Mouse (Mus musculus): ENCODE measurements around the gene Osbpl9. TPM values are rescaled to one million over a fixed set of nuclear protein-coding genes. Genes with fewer than 3 reads are reported as not detected.

The Osbpl9 gene
- polyA plus RNA-seq, 1 experiment from 2014 or later: 83.1 TPM

DNA sequence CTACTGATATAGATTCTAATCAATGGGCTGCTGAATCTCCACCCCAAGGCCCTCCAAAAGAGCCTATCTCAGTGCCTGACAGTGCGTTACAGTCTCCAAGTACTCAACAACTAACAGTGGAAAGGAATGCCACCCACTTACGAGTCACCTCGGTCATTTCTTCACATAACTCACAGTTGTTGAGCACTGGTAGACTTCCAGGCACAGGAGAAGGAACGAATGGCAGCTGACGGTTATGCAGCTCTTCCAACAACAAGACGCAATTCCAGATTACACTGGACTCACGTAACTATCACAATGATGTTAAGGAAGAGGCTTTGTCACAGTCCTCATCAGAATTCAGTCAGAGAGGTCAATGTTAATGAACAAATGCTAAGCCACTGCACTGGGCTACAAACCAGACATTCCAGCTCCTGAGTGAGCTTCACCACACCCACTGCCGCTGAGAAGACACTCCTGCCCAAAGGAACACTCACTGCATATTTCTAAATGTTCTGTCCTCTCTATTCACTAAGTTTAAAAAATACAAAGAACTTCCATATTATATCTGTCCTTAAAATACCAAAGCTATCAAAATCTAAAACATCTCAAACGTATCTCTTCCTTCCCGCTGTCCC lies 70.7 kb downstream of the Osbpl9 start:
- Histone ChIP-seq H3K36me3 (ENCODE audit: control insufficient read depth, insufficient read depth, low read length) (no peaks in the 10 kb centered on the region), H3K9ac (ENCODE audit: low read length) (no peak overlapping the region), H3K27me3 (ENCODE audit: control insufficient read depth, insufficient read depth, low read length) (no peaks in the 10 kb centered on the region), H3K9me3 (ENCODE audit: control insufficient read depth, low read length) (no peaks in the 10 kb centered on the region), H3K4me2 (ENCODE audit: low read depth) (no peak overlapping the region), H3K4me1 (ENCODE audit: control insufficient read depth, insufficient read depth, low read length) (no peaks in the 10 kb centered on the region), H3K27ac (ENCODE audit: low read depth, low read length) (no peak overlapping the region), H3K4me3 (ENCODE audit: low read depth, low read length) (no peak overlapping the region)
- 92% methylated on average over 10 of the region's 10 CpGs for WGBS
- no peak for DNase-seq (ENCODE audit: low spot score)
- no peak for ATAC-seq (ENCODE audit: insufficient read depth, low FRiP score, low TSS enrichment)

DNA sequence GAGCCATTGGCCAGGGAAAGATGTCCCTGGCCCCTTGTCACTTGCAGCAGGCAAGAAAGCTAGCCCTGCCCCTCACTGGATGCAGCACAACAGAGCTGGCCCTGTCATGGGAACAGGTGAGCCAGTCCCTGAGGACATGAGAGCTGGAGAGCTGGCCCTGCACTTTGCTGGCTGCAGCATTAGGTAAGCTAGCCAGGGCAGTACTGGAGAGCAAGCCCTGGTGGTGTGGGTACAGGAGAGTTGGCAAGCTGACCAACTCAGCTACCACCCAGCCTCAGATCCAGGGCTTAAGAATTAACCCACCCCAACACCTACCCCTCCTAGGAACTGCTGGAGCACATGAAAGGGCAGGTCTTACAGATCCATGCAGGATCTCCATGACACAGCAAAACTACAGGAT lies 73.1 kb downstream of the Osbpl9 start:
- DNase-seq (ENCODE audit: low spot score) (no peak), ATAC-seq (ENCODE audit: insufficient read depth, low FRiP score, low TSS enrichment) (no peak)
- Histone ChIP-seq H3K4me1 (ENCODE audit: control insufficient read depth, insufficient read depth, low read length) (no peaks in the 10 kb centered on the region), H3K27ac (ENCODE audit: low read depth, low read length) (no peak overlapping the region), H3K9ac (ENCODE audit: low read length) (no peak overlapping the region), H3K27me3 (ENCODE audit: control insufficient read depth, insufficient read depth, low read length) (no peaks in the 10 kb centered on the region), H3K36me3 (ENCODE audit: control insufficient read depth, insufficient read depth, low read length) (no peaks in the 10 kb centered on the region), H3K9me3 (ENCODE audit: control insufficient read depth, low read length) (no peaks in the 10 kb centered on the region), H3K4me3 (ENCODE audit: low read depth, low read length) (no peak overlapping the region), H3K4me2 (ENCODE audit: low read depth) (no peak overlapping the region)

DNA sequence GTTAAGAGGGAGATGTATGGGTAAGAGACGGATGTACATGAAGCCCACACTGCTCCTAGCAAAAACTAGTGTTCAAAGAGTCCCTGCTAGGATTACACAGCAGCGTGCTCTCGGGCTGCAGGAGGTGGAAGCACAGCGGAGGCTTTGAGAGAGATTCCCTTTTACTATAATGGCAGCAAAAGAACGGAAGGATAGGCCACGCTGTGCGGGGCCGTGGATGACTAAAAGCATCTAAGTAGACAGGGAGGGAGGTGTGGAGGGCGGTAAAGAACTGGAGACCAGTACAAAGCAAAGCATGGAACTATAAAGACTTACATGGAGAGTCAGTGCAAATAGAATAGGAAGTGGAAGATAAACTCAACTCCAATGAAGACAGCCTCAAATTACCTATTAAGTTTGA lies 74.1 kb downstream of the Osbpl9 start:
- H3K27ac ChIP-seq (ENCODE audit: low read depth, low read length): no peak overlapping the region
- no peak overlapping the region for H3K4me2 ChIP-seq (ENCODE audit: low read depth)
- no peak overlapping the region for H3K4me3 ChIP-seq (ENCODE audit: low read depth, low read length)
- DNase-seq (ENCODE audit: low spot score) (no peak), ATAC-seq (ENCODE audit: insufficient read depth, low FRiP score, low TSS enrichment) (no peak)
- no peaks in the 10 kb centered on the region for H3K4me1 ChIP-seq (ENCODE audit: control insufficient read depth, insufficient read depth, low read length)
- no peak overlapping the region for H3K9ac ChIP-seq (ENCODE audit: low read length)
- H3K9me3 ChIP-seq (ENCODE audit: control insufficient read depth, low read length): no peaks in the 10 kb centered on the region
- H3K27me3 ChIP-seq (ENCODE audit: control insufficient read depth, insufficient read depth, low read length): no peaks in the 10 kb centered on the region
- 87% methylated on average over 9 of the region's 9 CpGs for WGBS
- no peaks in the 10 kb centered on the region for H3K36me3 ChIP-seq (ENCODE audit: control insufficient read depth, insufficient read depth, low read length)

DNA sequence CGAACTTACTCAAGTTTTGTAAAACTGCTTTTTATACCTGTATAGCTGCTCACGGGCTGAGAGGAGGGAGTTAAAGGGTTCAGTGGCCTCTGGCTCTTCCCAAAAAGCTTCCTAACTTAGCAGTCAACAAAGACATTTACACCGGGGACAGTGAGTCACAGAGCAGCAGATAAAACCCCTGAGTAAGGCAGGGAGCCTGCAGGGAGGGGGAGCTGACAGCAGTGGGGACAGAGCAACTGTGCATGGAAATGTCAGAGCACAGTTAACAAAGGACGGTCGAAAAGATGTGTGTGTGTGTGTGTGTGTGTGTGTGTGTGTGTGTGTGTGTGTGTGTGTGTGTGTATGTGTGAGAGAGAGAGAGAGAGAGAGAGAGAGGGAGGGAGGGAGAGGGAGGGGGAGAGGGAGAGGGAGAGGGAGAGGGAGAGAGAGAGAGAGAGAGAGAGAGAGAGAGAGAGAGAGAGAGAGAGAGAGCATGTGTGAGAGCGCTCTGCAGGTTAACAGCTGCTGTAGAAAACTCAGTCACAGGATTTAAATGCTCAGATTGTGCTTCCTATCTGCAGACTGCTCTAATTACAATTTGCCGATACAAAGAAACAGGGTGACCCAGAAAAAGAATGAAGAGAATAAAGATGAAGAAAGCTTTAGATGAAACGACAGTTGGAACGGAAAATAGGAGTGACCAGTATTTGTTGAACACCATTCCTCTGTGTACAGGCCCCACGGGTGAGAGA lies 75.1 kb downstream of the Osbpl9 start:
- no peak overlapping the region for H3K27ac ChIP-seq (ENCODE audit: low read depth, low read length)
- H3K27me3 ChIP-seq (ENCODE audit: control insufficient read depth, insufficient read depth, low read length): no peaks in the 10 kb centered on the region
- WGBS: 69% methylated on average over 10 of the region's 10 CpGs
- no peaks in the 10 kb centered on the region for H3K36me3 ChIP-seq (ENCODE audit: control insufficient read depth, insufficient read depth, low read length)
- H3K9me3 ChIP-seq (ENCODE audit: control insufficient read depth, low read length): no peaks in the 10 kb centered on the region
- H3K9ac ChIP-seq (ENCODE audit: low read length): no peak overlapping the region
- DNase-seq (ENCODE audit: low spot score) (no peak), ATAC-seq (ENCODE audit: insufficient read depth, low FRiP score, low TSS enrichment) (no peak)
- no peak overlapping the region for H3K4me2 ChIP-seq (ENCODE audit: low read depth)
- H3K4me3 ChIP-seq (ENCODE audit: low read depth, low read length): no peak overlapping the region
- H3K4me1 ChIP-seq (ENCODE audit: control insufficient read depth, insufficient read depth, low read length): no peaks in the 10 kb centered on the region

DNA sequence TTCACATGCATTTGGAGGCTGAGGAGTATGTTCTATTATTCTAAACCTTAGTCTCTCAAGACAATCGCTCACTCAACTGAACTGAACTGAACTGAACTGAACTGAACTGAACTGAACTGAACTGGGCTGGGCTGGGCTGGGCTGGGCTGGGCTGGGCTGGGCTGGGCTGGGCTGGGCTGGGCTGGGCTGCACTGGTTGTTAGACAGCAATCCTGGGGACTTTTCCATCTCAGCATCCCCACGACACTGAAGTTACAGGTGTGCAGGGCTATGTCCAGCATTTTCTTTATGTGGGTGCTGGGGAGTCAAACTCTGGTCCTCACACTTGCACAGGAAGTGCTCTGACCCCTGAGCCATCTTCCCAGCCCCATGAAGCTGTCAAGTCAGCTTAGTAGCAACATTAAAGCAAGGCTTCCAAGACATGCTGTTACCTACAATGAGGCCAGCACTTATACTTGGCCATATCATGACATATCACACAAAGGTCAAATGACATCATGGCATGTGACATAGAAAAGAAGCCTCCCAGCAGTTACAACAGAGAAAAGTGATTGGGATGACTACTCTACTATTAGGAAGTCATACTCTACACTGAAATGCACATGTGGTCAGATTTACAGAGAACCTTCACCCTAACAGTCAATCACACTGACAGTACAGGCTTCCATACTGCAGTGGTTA lies 76.2 kb downstream of the Osbpl9 start:
- H3K27ac ChIP-seq (ENCODE audit: low read depth, low read length): no peak overlapping the region
- no peak for DNase-seq (ENCODE audit: low spot score)
- H3K9me3 ChIP-seq (ENCODE audit: control insufficient read depth, low read length): no peaks in the 10 kb centered on the region
- no peak for ATAC-seq (ENCODE audit: insufficient read depth, low FRiP score, low TSS enrichment)
- H3K4me3 ChIP-seq (ENCODE audit: low read depth, low read length): no peak overlapping the region
- no peaks in the 10 kb centered on the region for H3K36me3 ChIP-seq (ENCODE audit: control insufficient read depth, insufficient read depth, low read length)
- WGBS: 84% methylated on average over 2 of the region's 2 CpGs
- no peak overlapping the region for H3K4me2 ChIP-seq (ENCODE audit: low read depth)
- H3K27me3 ChIP-seq (ENCODE audit: control insufficient read depth, insufficient read depth, low read length): no peaks in the 10 kb centered on the region
- no peaks in the 10 kb centered on the region for H3K4me1 ChIP-seq (ENCODE audit: control insufficient read depth, insufficient read depth, low read length)
- no peak overlapping the region for H3K9ac ChIP-seq (ENCODE audit: low read length)

DNA sequence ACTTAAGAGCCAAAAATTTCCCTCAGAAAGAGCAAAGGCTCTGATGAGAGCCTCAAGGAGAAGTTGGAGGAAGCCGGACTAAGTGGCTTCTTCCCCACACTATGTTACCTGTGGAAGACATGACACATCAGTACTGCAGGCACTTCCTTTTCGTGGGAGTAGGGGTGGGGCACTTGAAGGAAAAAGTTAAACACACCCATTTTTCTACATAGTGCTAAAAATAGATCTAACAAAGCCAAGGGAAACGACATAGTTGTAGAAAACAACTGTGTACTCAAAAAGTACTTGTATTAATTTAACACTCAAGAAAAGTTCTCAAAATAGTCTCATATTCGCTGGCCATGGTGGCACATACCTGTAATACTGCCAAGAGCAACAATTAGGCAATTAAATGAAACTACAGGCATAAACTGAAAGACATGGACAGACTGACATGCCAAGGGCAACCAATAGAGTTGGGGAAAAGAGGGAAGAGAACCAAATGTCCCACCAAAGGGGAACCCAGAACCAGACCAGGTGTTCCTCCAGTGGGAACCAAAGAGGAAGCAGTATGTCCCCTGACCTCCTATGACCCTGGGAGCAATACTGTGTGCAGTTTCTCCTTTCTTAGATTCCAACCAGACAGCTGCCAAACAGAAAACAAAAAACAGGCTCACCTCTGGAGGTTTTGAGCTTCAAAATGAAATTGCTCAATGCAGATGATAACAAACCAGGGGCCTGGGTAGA lies 79.1 kb downstream of the Osbpl9 start:
- H3K36me3 ChIP-seq (ENCODE audit: control insufficient read depth, insufficient read depth, low read length): no peaks in the 10 kb centered on the region
- no peaks in the 10 kb centered on the region for H3K9me3 ChIP-seq (ENCODE audit: control insufficient read depth, low read length)
- no peak overlapping the region for H3K27ac ChIP-seq (ENCODE audit: low read depth, low read length)
- no peaks in the 10 kb centered on the region for H3K27me3 ChIP-seq (ENCODE audit: control insufficient read depth, insufficient read depth, low read length)
- no peak overlapping the region for H3K4me3 ChIP-seq (ENCODE audit: low read depth, low read length)
- no peak overlapping the region for H3K4me2 ChIP-seq (ENCODE audit: low read depth)
- H3K4me1 ChIP-seq (ENCODE audit: control insufficient read depth, insufficient read depth, low read length): no peaks in the 10 kb centered on the region
- ATAC-seq (ENCODE audit: insufficient read depth, low FRiP score, low TSS enrichment) (no peak), DNase-seq (ENCODE audit: low spot score) (no peak)
- H3K9ac ChIP-seq (ENCODE audit: low read length): no peak overlapping the region
- WGBS: 82% methylated on average over 4 of the region's 4 CpGs

DNA sequence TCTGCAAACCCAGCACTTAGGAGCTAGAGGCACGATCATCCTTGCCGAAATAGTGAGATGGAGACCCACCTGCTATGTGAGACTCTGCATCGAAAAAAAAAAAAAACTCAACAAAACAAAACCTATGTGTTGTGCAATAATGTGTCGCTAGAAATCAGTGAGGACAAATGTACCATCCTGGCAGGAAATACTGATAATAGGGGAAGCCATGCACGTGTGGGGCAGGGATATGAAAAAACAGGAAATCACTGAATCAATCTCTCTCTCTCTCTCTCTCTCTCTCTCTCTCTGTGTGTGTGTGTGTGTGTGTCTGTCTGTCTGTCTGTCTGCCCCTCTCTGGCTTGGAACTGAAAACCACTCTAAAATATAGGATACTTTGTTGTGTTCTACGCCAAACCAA lies 81.3 kb downstream of the Osbpl9 start:
- Histone ChIP-seq H3K9ac (ENCODE audit: low read length) (no peak overlapping the region), H3K27ac (ENCODE audit: low read depth, low read length) (no peak overlapping the region), H3K9me3 (ENCODE audit: control insufficient read depth, low read length) (no peaks in the 10 kb centered on the region), H3K4me3 (ENCODE audit: low read depth, low read length) (no peak overlapping the region), H3K36me3 (ENCODE audit: control insufficient read depth, insufficient read depth, low read length) (no peaks in the 10 kb centered on the region), H3K27me3 (ENCODE audit: control insufficient read depth, insufficient read depth, low read length) (no peaks in the 10 kb centered on the region), H3K4me1 (ENCODE audit: control insufficient read depth, insufficient read depth, low read length) (no peaks in the 10 kb centered on the region), H3K4me2 (ENCODE audit: low read depth) (no peak overlapping the region)
- WGBS: 86% methylated on average over 6 of the region's 6 CpGs
- no peak for ATAC-seq (ENCODE audit: insufficient read depth, low FRiP score, low TSS enrichment)
- DNase-seq (ENCODE audit: low spot score): no peak

DNA sequence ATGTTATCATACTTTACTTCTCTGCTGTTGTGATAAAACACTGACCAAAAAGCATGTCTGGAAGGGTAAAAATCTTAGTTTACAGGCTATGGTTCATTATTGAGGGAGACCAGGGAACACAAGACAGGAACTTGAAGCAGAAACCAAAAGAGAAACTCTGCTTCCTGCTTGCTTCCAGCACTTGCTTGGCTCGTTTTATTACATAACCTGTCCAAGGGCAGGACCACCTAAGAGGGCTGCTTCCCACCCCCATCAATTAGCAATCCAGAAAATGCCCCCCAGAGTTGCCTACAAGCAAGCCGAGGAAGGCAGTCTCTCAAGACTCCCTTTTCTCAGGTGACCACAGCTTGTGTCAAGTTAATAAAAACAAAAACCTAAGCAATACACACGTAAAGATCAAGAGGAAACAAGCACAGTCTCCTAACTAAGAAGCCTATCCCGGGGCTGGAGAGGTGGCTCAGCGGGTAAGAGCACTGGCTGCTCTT lies 82.4 kb downstream of the Osbpl9 start:
- no peaks in the 10 kb centered on the region for H3K9me3 ChIP-seq (ENCODE audit: control insufficient read depth, low read length)
- H3K27ac ChIP-seq (ENCODE audit: low read depth, low read length): no peak overlapping the region
- no peak for ATAC-seq (ENCODE audit: insufficient read depth, low FRiP score, low TSS enrichment)
- H3K9ac ChIP-seq (ENCODE audit: low read length): no peak overlapping the region
- WGBS: 87% methylated on average over 5 of the region's 5 CpGs
- DNase-seq (ENCODE audit: low spot score): no peak
- no peaks in the 10 kb centered on the region for H3K4me1 ChIP-seq (ENCODE audit: control insufficient read depth, insufficient read depth, low read length)
- H3K4me3 ChIP-seq (ENCODE audit: low read depth, low read length): no peak overlapping the region
- no peak overlapping the region for H3K4me2 ChIP-seq (ENCODE audit: low read depth)
- H3K36me3 ChIP-seq (ENCODE audit: control insufficient read depth, insufficient read depth, low read length): no peaks in the 10 kb centered on the region
- no peaks in the 10 kb centered on the region for H3K27me3 ChIP-seq (ENCODE audit: control insufficient read depth, insufficient read depth, low read length)
